Mouse (Mus musculus): ENCODE measurements around the gene Ttc30b. TPM values are rescaled to one million over a fixed set of nuclear protein-coding genes. Genes with fewer than 3 reads are reported as not detected.

The Ttc30b gene
- total and polyA plus RNA-seq, 2 experiments from 2014 or later = 18.7 to 30.8 TPM

- Histone ChIP-seq H3K9ac (replicated peaks; ENCODE audit: low read length, poor library complexity, severe bottlenecking) (no peak overlapping the region), H3K27ac (ENCODE audit: low read depth, low read length) (no peak overlapping the region), H3K4me1 (ENCODE audit: insufficient read depth, low read length) (no peaks in the 10 kb centered on the region; the same call in 1 of the 2 replicates), H3K36me3 (ENCODE audit: insufficient read depth, low read length) (no peaks in the 10 kb centered on the region), H3K4me3 (ENCODE audit: low read depth, low read length) (no peak overlapping the region), H3K27me3 (ENCODE audit: insufficient read depth, low read length) (no peaks in the 10 kb centered on the region), H3K9me3 (ENCODE audit: low read length) (no peaks in the 10 kb centered on the region), H3K4me2 (ENCODE audit: low read depth, low read length, poor library complexity, severe bottlenecking) (no peak overlapping the region)
- ATAC-seq (ENCODE audit: low FRiP score) (no peak), DNase-seq (ENCODE audit: low spot score) (no peak)
- TF ChIP-seq CTCF (IDR thresholded peaks at IDR 0.05) = no peak
- 50% methylated on average over 10 of the region's 10 CpGs for WGBS
Observed at GRCm38 (mm10) chr2:75963211-75963840, 24.9 kb upstream of the Ttc30b start.

GRCm38 (mm10) chr2:75960366-75961330 lies 22.3 kb upstream of the Ttc30b start:
- H3K27ac ChIP-seq (ENCODE audit: low read depth, low read length) = no peak overlapping the region
- H3K27me3 ChIP-seq (ENCODE audit: insufficient read depth, low read length) = no peaks in the 10 kb centered on the region
- ATAC-seq (ENCODE audit: low FRiP score) (no peak), DNase-seq (ENCODE audit: low spot score) (peak; percentile 36)
- WGBS = 52% methylated on average over 15 of the region's 15 CpGs
- no peaks in the 10 kb centered on the region for H3K9me3 ChIP-seq (ENCODE audit: low read length)
- no peak overlapping the region for H3K4me2 ChIP-seq (ENCODE audit: low read depth, low read length, poor library complexity, severe bottlenecking)
- H3K9ac ChIP-seq (replicated peaks; ENCODE audit: low read length, poor library complexity, severe bottlenecking) = no peak overlapping the region
- no peak overlapping the region for H3K4me3 ChIP-seq (ENCODE audit: low read depth, low read length)
- no peaks in the 10 kb centered on the region; the same call in 1 of the 2 replicates for H3K4me1 ChIP-seq (ENCODE audit: insufficient read depth, low read length)
- no peak; the same call in 1 of the 2 replicates for TF ChIP-seq CTCF (IDR thresholded peaks at IDR 0.05)
- H3K36me3 ChIP-seq (ENCODE audit: insufficient read depth, low read length) = no peaks in the 10 kb centered on the region

DNA sequence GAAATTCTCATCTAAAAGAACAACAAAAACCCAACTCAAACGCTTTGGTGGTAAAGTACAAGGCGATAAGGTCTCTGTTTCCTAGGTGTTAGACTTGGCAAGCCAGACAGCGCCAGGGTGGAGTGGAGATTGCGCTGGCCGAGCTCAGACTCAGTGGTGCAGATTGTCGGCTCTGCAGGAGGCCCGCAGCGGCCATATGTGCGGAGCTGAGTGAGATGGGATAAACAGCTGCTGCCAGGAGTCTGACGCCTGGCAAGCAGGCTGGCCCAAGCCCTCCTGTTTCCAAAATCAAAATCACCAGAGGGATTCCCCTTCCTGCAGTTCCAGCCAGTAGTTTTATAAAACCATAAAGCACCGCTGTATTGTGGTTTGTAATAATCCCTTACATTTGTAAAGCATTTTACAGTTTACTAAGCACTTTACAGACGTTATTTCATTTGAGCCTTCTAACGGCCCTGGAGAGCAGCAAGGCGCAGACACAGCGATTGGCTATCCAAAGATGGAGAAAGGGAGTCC lies 21.5 kb upstream of the Ttc30b start:
- Histone ChIP-seq H3K9ac (replicated peaks; ENCODE audit: low read length, poor library complexity, severe bottlenecking) (no peak overlapping the region), H3K9me3 (ENCODE audit: low read length) (no peaks in the 10 kb centered on the region), H3K4me1 (ENCODE audit: insufficient read depth, low read length) (no peaks in the 10 kb centered on the region; the same call in 1 of the 2 replicates), H3K4me3 (ENCODE audit: low read depth, low read length) (no peak overlapping the region), H3K27ac (ENCODE audit: low read depth, low read length) (no peak overlapping the region), H3K4me2 (ENCODE audit: low read depth, low read length, poor library complexity, severe bottlenecking) (peak overlapping the region; percentile 32), H3K36me3 (ENCODE audit: insufficient read depth, low read length) (no peaks in the 10 kb centered on the region), H3K27me3 (ENCODE audit: insufficient read depth, low read length) (no peaks in the 10 kb centered on the region)
- DNase-seq (ENCODE audit: low spot score) (peak; percentile 74), ATAC-seq (ENCODE audit: low FRiP score) (no peak)
- no peak for TF ChIP-seq CTCF (IDR thresholded peaks at IDR 0.05)
- 11% methylated on average over 15 of the region's 15 CpGs for WGBS

DNA sequence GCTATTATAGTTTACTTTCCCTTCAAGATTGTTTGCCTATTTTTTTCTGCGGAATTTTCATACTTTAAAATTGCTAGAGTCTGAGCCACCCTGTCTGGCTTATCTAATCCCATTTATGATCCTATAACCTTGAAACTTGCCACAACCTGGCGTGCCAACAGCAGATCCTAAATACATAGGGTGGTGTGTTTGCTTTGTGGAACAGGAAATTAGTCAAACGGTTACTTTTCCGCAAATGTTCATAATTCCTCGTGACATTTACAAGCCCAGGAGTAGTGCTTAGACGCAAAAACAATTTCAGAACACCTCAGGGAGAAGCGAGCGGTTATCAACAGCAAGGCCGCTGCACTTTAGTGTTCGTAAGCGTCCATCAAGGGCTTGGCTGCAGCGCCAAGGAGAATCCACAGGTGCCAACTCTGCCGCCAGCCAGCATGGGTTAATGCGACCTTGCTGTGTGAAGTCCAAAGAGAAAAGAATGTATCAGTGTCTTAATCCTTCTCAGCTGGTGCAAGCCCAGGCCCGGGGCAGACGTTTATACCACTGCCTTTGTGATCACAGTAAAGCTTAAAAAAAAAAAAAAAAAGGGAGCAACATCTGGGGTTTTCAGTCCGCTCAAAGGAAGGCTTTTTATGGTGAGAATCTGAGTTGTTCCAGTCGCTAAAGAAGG lies 20.9 kb upstream of the Ttc30b start:
- no peak overlapping the region for H3K4me3 ChIP-seq (ENCODE audit: low read depth, low read length)
- H3K27ac ChIP-seq (ENCODE audit: low read depth, low read length) = no peak overlapping the region
- no peak for TF ChIP-seq CTCF (IDR thresholded peaks at IDR 0.05)
- H3K4me1 ChIP-seq (ENCODE audit: insufficient read depth, low read length) = no peaks in the 10 kb centered on the region
- DNase-seq (ENCODE audit: low spot score) (peak; percentile 44), ATAC-seq (ENCODE audit: low FRiP score) (no peak)
- H3K27me3 ChIP-seq (ENCODE audit: insufficient read depth, low read length) = no peaks in the 10 kb centered on the region
- peak overlapping the region; percentile 32 for H3K4me2 ChIP-seq (ENCODE audit: low read depth, low read length, poor library complexity, severe bottlenecking)
- H3K9me3 ChIP-seq (ENCODE audit: low read length) = no peaks in the 10 kb centered on the region
- WGBS = 29% methylated on average over 18 of the region's 18 CpGs
- no peak overlapping the region for H3K9ac ChIP-seq (replicated peaks; ENCODE audit: low read length, poor library complexity, severe bottlenecking)
- H3K36me3 ChIP-seq (ENCODE audit: insufficient read depth, low read length) = no peaks in the 10 kb centered on the region

GRCm38 (mm10) chr2:75955709-75956108 lies 17.3 kb upstream of the Ttc30b start:
- Histone ChIP-seq H3K4me2 (ENCODE audit: low read depth, low read length, poor library complexity, severe bottlenecking) (no peak overlapping the region), H3K9me3 (ENCODE audit: low read length) (no peaks in the 10 kb centered on the region), H3K4me3 (ENCODE audit: low read depth, low read length) (no peak overlapping the region), H3K9ac (replicated peaks; ENCODE audit: low read length, poor library complexity, severe bottlenecking) (no peak overlapping the region), H3K36me3 (ENCODE audit: insufficient read depth, low read length) (no peaks in the 10 kb centered on the region), H3K4me1 (ENCODE audit: insufficient read depth, low read length) (no peaks in the 10 kb centered on the region), H3K27me3 (ENCODE audit: insufficient read depth, low read length) (no peaks in the 10 kb centered on the region), H3K27ac (ENCODE audit: low read depth, low read length) (no peak overlapping the region)
- DNase-seq (ENCODE audit: low spot score) (no peak), ATAC-seq (ENCODE audit: low FRiP score) (no peak)
- TF ChIP-seq CTCF (IDR thresholded peaks at IDR 0.05) = no peak
- 51% methylated on average over 14 of the region's 14 CpGs for WGBS
